Mouse (Mus musculus) kidney, embryonic 16.5 days (tissue): Measurements from ENCODE around the gene Zfp82. TPM values are rescaled to one million over a fixed set of nuclear protein-coding genes. Genes with fewer than 3 reads are reported as not detected.
A peak's percentile ranks its signal among the peaks of the same experiment; 100 is the strongest.

Experiments
- ATAC-seq: fragments of 200-750 bp; cut with Nextera tagmentation; 2 replicates; pipeline ENCODE4 v1.8.0; 2017; ENCODE audit warnings: moderate TSS enrichment; ENCODE audit not compliant: low FRiP score, low TSS enrichment
- H3K27ac ChIP-seq: fragments of 300-500 bp; sonication (generic); 2 replicates; pipeline ENCODE4 v1.5.1; 2014; ENCODE audit warnings: low read length
- H3K27me3 ChIP-seq: fragments of 300-500 bp; sonication (generic); 2 replicates; pipeline ENCODE4 v1.6.1; 2014; ENCODE audit warnings: low read length, control low read depth, mixed read lengths; ENCODE audit not compliant: insufficient read depth
- H3K36me3 ChIP-seq: fragments of 300-500 bp; sonication (generic); 2 replicates; pipeline ENCODE4 v1.6.1; 2014; ENCODE audit warnings: low read length, control low read depth, mixed read lengths; ENCODE audit not compliant: insufficient read depth
- H3K4me1 ChIP-seq: fragments of 300-500 bp; sonication (generic); 2 replicates; pipeline ENCODE4 v1.6.1; 2014; ENCODE audit warnings: low read length, control low read depth, mixed read lengths; ENCODE audit not compliant: insufficient read depth
- H3K4me2 ChIP-seq: fragments of 300-500 bp; sonication (generic); replicated peaks from 2 replicates; pipeline ENCODE4 v1.6.1; 2014; ENCODE audit warnings: low read depth, low read length
- H3K4me3 ChIP-seq: fragments of 300-500 bp; sonication (generic); 2 replicates; pipeline ENCODE4 v1.5.1; 2014; ENCODE audit warnings: mild to moderate bottlenecking, low read length
- H3K9ac ChIP-seq: fragments of 300-500 bp; sonication (generic); replicated peaks from 2 replicates; pipeline ENCODE4 v1.6.1; 2014; ENCODE audit warnings: low read length
- H3K9me3 ChIP-seq: fragments of 300-500 bp; sonication (generic); 2 replicates; pipeline ENCODE4 v1.6.1; 2016; ENCODE audit warnings: low read length, control low read depth
- WGBS: fragments of 180-500 bp; shearing (Covaris S2); extraction: QIAGEN DNeasy Blood & Tissue Kit; methylation state at CpG from one replicate; pipeline ENCODE4 v1.1.7; 2014; 5-methylcytosine and 5-hydroxymethylcytosine counted together
- polyA plus RNA-seq: library from polyadenylated mRNA; unstranded; fragments of >200 nt; fragmentation: Nextera tagmentation; extraction: Ambion mirVana; gene quantifications from 2 replicates; pipeline ENCODE4 v1.2.1, GENCODE M21; 2015

Zfp82 gene
- polyA plus RNA-seq, 1 experiment from 2014 or later, result 5.8 TPM

DNA sequence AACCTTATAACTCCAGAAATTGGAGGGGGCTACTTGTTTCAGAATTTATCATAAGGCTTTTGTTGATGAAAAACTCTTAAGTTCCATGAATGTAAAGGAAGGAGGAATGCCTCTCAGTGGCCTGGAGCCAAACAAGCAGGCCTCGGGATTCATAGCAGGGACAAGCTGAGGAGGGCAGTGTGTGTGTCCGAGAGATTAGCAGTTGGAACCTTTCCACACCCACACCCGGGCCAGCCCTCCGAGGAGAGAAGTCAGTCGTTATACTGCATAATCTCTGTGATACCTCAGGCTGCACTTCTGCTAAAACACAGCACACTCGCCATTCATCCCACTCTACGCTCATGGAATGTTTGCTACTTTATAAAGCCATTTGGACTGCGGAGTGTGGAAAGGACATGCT, 48.9 kb downstream of the Zfp82 start:
- Histone ChIP-seq H3K36me3 (peaks cover 47% of the 10 kb centered on the region), H3K27ac (no peak overlapping the region), H3K27me3 (no peaks in the 10 kb centered on the region), H3K4me2 (no peak overlapping the region), H3K9ac (no peak overlapping the region), H3K9me3 (no peaks in the 10 kb centered on the region), H3K4me1 (no peaks in the 10 kb centered on the region), H3K4me3 (no peak overlapping the region)
- 88% methylated on average over 8 of the region's 8 CpGs for WGBS
- ATAC-seq, result no peak

DNA sequence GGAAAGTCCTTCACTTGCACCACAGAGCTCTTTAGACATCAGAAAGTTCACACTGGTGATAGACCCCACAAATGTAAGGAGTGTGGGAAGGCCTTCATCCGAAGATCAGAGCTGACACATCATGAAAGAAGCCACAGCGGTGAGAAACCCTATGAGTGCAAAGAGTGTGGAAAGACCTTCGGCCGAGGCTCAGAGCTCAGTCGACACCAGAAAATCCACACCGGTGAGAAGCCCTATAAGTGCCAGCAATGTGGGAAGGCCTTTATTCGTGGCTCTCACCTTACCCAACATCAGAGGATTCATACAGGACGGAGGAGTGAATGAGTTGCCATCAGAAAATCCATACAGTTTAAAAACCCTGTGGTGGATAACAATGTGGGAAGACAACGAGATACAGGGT, 49.4 kb downstream of the Zfp82 start:
- H3K9me3 ChIP-seq, result no peaks in the 10 kb centered on the region
- no peak overlapping the region for H3K9ac ChIP-seq
- H3K4me3 ChIP-seq, result no peak overlapping the region
- H3K27ac ChIP-seq, result no peak overlapping the region
- 96% methylated on average over 9 of the region's 9 CpGs for WGBS
- H3K4me1 ChIP-seq, result no peaks in the 10 kb centered on the region
- no peak overlapping the region for H3K4me2 ChIP-seq
- H3K36me3 ChIP-seq, result peaks cover 51% of the 10 kb centered on the region
- H3K27me3 ChIP-seq, result no peaks in the 10 kb centered on the region
- ATAC-seq, result no peak

DNA sequence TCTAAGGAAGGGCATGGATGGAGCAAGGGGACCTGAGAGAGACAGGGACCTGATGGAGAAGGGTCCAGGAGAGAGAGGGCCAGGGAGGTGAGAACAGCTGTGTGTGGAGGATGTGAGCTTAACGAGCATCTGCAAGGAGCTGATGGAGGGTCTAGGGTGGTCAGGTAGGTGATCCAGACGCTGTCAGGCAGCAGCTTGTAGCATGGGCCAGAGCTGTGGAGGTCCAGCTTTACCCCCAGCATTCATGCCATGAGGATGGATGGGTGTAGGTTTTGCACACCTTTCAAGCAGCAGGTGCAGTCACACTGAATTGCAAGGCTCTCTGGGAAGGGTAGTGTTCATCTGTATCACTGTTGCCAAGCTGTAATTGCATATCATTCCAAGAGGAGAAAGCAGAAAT, 53.2 kb downstream of the Zfp82 start:
- no peaks in the 10 kb centered on the region for H3K27me3 ChIP-seq
- WGBS, result 88% methylated on average over 2 of the region's 2 CpGs

DNA sequence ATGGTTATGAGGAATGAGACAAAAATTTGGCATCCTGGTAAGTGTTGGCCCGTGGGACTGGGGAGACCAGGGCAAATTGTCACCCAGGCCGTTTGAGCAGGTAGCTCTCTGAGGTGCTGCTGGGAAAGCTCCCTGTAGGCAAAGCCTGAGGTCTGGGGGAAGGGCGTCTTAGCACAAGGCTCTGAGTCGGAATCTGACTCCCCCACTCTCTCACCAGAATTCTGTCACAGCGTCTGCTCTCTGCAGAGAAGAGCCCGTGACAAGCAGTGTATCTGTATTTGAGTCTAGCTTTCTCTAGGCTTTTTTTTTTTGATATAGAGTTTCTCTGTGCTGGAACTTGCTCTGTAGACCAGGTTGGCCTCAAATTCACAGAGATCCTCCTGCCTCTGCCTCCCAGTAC, 55.5 kb downstream of the Zfp82 start:
- no peak for ATAC-seq
- 88% methylated on average over 6 of the region's 6 CpGs for WGBS

More for the DNA sequence above, 53.2 kb downstream of the Zfp82 start:
- Histone ChIP-seq H3K4me2 (no peak overlapping the region), H3K36me3 (peaks cover 71% of the 10 kb centered on the region), H3K27ac (no peak overlapping the region), H3K9ac (no peak overlapping the region), H3K9me3 (no peaks in the 10 kb centered on the region), H3K4me1 (no peaks in the 10 kb centered on the region), H3K4me3 (no peak overlapping the region)
- ATAC-seq, result no peak

DNA sequence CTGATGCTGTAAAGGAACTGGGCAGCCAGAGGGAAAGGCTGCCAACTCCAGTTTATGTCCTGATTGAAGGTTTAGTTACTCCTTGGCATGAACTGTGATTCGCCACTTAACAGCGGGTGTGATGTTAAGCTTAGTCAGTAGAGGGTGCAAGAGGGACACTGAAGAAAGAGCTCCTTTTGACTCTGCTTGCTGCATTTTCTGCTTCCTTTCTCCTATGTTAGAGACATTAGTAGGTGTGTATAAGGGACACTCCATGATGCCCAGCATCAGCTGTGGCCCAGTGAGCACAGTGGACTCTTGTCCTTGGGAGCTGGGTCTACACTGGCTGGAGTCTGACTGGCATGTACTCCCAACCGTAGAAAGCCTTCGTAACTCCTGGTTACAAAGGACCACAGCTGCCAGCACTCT, 59.7 kb downstream of the Zfp82 start:
- WGBS, result 76% methylated on average over 4 of the region's 4 CpGs
- no peak overlapping the region for H3K27ac ChIP-seq
- H3K4me1 ChIP-seq, result peaks cover 30% of the 10 kb centered on the region
- 0 out of 2 replicates have a peak, but pooled peaks have one; percentile 32 for ATAC-seq
- no peaks in the 10 kb centered on the region for H3K27me3 ChIP-seq
- H3K9ac ChIP-seq, result no peak overlapping the region
- no peak overlapping the region for H3K4me2 ChIP-seq
- H3K36me3 ChIP-seq, result peaks cover 38% of the 10 kb centered on the region
- no peak overlapping the region for H3K4me3 ChIP-seq
- H3K9me3 ChIP-seq, result no peaks in the 10 kb centered on the region

More for the DNA sequence above, 55.5 kb downstream of the Zfp82 start:
- Histone ChIP-seq H3K9me3 (no peaks in the 10 kb centered on the region), H3K36me3 (peaks cover 61% of the 10 kb centered on the region), H3K4me2 (no peak overlapping the region), H3K4me3 (no peak overlapping the region), H3K9ac (no peak overlapping the region), H3K27me3 (no peaks in the 10 kb centered on the region), H3K27ac (no peak overlapping the region), H3K4me1 (no peaks in the 10 kb centered on the region)

DNA sequence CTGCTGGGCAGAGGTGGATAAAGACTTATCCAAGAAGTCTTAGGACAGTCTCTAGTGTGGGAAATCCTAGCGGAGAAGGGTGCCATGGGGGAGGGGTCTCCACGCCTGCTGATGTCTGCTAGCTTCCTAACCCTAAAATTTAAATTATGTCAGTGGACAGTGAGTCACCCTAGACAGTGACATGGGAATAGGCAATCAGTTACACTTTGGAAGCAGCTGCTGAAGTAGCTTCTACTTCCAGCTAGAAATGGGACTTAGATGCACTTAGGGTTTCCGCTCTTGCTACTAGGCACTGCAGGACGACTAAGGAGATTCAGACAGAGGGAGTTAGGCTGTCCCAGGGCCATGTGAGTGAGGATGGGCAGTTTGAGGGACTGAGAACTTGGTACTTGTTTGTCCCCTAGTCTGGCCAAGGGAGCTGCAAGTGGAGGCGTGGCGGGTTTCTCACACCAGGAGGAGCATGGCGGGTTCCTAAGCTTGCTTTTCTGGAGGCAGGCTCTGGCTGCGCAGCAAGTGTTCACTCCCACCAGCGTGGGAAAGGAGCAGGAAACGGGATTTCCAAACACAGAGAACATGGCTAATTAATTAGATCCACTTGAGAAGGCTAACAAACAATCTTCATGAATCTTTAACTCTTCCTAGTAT, 62.0 kb downstream of the Zfp82 start:
- Histone ChIP-seq H3K9ac (0 out of 2 replicates have a peak overlapping the region, but pooled peaks have one; percentile 26), H3K36me3 (peaks cover 29% of the 10 kb centered on the region), H3K27me3 (no peaks in the 10 kb centered on the region), H3K27ac (peak overlapping the region; percentile 46; the same call in 1 of the 2 replicates), H3K4me1 (peaks cover 31% of the 10 kb centered on the region), H3K9me3 (no peaks in the 10 kb centered on the region), H3K4me2 (no peak overlapping the region), H3K4me3 (no peak overlapping the region)
- 74% methylated on average over 10 of the region's 10 CpGs for WGBS
- ATAC-seq, result no peak

DNA sequence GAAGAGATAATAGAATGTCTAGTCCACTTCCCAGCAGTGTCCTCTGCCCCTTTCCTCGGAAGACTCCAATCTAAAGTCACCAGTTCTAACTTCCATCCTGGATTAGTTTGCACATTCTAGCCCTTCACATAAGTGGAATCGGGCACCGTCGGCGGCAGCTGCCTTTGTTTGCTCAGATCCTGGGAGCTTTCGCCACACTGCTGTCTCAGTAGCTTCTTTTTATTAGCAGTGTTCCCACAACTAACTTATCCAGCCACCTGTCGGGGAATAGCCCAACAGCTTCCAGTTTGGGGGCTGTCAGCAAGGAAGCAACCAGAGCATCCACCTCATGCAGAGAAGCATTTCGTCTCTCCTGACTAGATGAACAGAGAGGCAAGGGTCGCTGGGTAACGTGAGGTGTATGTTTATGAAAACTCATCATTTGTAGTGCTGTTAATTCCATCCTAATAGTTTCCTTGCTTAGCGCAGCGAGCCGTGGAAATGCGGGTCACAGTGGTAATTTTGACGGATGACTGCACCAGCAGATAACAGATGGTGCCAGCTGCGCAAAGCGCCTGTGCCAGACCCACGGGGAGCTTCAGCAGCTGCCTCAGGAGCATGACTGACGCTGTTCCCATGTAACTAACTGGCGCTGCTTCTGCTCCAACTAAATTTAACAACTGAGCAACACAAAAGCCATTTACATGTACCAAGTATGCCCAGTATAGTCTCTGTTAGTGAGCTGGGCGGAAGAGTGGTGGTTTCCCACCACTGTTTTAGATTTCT, 63.2 kb downstream of the Zfp82 start:
- Histone ChIP-seq H3K36me3 (peaks cover 23% of the 10 kb centered on the region), H3K4me3 (no peak overlapping the region), H3K9ac (no peak overlapping the region), H3K4me2 (no peak overlapping the region), H3K27ac (peak overlapping the region; percentile 81), H3K4me1 (peaks cover 31% of the 10 kb centered on the region), H3K27me3 (no peaks in the 10 kb centered on the region), H3K9me3 (no peaks in the 10 kb centered on the region)
- WGBS, result 56% methylated on average over 21 of the region's 21 CpGs
- ATAC-seq, result 0 out of 2 replicates have a peak, but pooled peaks have one; percentile 55

DNA sequence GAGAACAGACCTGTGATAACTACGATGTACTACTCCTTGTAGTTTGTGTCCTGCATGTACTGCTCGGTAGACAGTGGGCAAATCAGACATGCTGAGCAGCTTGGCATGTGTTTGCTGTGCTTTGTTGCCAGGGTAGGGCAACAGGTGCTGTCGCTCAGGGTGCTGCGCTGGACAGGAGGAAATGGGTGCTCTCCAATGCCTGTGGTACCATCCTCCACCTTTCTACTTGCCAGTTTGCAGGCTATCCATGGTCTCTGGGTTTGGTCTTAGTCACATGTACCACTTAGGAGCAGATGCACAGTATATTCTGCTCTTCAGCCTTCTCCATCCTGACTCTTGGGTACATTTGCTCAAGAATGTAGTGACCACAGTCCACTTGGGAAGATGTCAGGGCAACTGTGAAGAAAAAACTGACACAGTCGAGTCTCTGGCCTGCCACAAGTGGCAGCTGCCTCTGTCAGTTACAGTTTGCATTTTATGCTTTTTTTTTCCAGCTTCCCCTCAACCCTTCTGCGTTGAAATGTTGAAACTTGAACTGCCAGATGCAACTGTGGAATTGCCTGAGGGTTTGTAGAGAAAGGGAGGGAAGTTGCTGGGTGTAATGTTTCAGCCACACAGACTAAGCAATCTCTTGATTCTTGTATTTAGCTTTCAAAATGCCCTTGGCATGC, 64.5 kb downstream of the Zfp82 start:
- H3K27me3 ChIP-seq, result no peaks in the 10 kb centered on the region
- ATAC-seq, result 0 out of 2 replicates have a peak, but pooled peaks have one; percentile 8
- H3K4me3 ChIP-seq, result no peak overlapping the region
- H3K9ac ChIP-seq, result 0 out of 2 replicates have a peak overlapping the region, but pooled peaks have one; percentile 31
- peak overlapping the region; percentile 81 for H3K27ac ChIP-seq
- 63% methylated on average over 6 of the region's 6 CpGs for WGBS
- H3K4me1 ChIP-seq, result peaks cover 31% of the 10 kb centered on the region
- peaks cover 12% of the 10 kb centered on the region; the same call in 1 of the 2 replicates for H3K36me3 ChIP-seq
- no peak overlapping the region for H3K4me2 ChIP-seq
- no peaks in the 10 kb centered on the region for H3K9me3 ChIP-seq

DNA sequence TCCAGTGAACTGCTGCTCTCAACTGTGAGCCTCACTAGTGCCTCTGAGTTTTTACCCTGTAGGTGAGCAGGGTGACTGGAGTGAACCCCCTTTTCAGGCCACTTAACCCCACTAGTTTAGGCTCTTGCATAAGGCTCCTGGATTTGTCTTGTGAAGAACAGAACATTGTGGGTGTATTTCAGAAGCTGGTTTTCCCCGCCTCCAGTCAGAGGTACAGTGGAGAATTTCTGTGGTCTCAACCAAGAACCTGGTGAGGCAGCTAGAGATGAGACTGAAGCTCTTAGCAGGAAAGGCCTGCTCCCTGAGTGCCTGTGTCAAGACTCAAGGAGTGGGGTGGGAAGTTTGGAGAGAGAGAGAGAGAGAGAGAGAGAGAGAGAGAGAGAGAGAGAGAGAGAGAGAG, 65.1 kb downstream of the Zfp82 start:
- H3K4me1 ChIP-seq, result peaks cover 31% of the 10 kb centered on the region
- peak overlapping the region; percentile 6; the same call in 1 of the 2 replicates for H3K27ac ChIP-seq
- H3K9ac ChIP-seq, result no peak overlapping the region
- H3K27me3 ChIP-seq, result no peaks in the 10 kb centered on the region
- no peak overlapping the region for H3K4me2 ChIP-seq
- WGBS, result 90% methylated on average over 1 of the region's 1 CpGs
- H3K4me3 ChIP-seq, result no peak overlapping the region
- no peaks in the 10 kb centered on the region for H3K9me3 ChIP-seq
- peaks cover 12% of the 10 kb centered on the region; the same call in 1 of the 2 replicates for H3K36me3 ChIP-seq
- ATAC-seq, result no peak
